Mouse (Mus musculus) gastrocnemius, adult 18-20 months (tissue): ENCODE measurements at regions not wholly inside any gene's neighbourhood (a gene's known extent, or its start where the extent isn't known, plus 50 kb on each side); places are given as distances from the start of the nearest gene placed in this dataset.
"Not testable (repeated sequence)": the region's sequence is repeated elsewhere in the genome, so short reads cannot be mapped to it uniquely, and the experiment has no call there.

Source experiments
- DNase-seq: peaks from one replicate; pipeline ENCODE4 v3.0.0; 2021; ENCODE audit warnings: low spot score

GRCm38 (mm10) chr1:176504731-176505130 is 229.6 kb upstream of the Pld5 start:
- not testable (repeated sequence) for DNase-seq

- no peak for DNase-seq
Measured at GRCm38 (mm10) chr1:176499010-176499650, 224.0 kb upstream of the Pld5 start.

- peak; percentile 38 for DNase-seq
Measured at GRCm38 (mm10) chr1:176468560-176468959, 193.4 kb upstream of the Pld5 start.

- peak; percentile 2 for DNase-seq
Measured at GRCm38 (mm10) chr1:176462125-176462524, 187.0 kb upstream of the Pld5 start.

GRCm38 (mm10) chr1:176446735-176447134 is 171.6 kb upstream of the Pld5 start:
- DNase-seq, result no peak

GRCm38 (mm10) chr1:176443712-176444111 is 168.6 kb upstream of the Pld5 start:
- DNase-seq, result no peak

- no peak for DNase-seq
Measured at GRCm38 (mm10) chr1:176440254-176440653, 165.1 kb upstream of the Pld5 start.

- DNase-seq, result peak; percentile 82
Measured at GRCm38 (mm10) chr1:176427835-176428234, 152.7 kb upstream of the Pld5 start.

GRCm38 (mm10) chr1:176427046-176427445 is 151.9 kb upstream of the Pld5 start:
- DNase-seq, result peak; percentile 73

- DNase-seq, result no peak
Measured at GRCm38 (mm10) chr1:176417251-176417650, 142.1 kb upstream of the Pld5 start.

GRCm38 (mm10) chr1:176404128-176404527 is 129.0 kb upstream of the Pld5 start:
- DNase-seq, result no peak

GRCm38 (mm10) chr1:176379645-176380044 is 104.5 kb upstream of the Pld5 start:
- no peak for DNase-seq

GRCm38 (mm10) chr1:176366900-176367299 is 91.8 kb upstream of the Pld5 start:
- no peak for DNase-seq

GRCm38 (mm10) chr1:176360957-176361356 is 85.8 kb upstream of the Pld5 start:
- no peak for DNase-seq

- DNase-seq, result no peak
Measured at GRCm38 (mm10) chr1:176359992-176360724, 85.0 kb upstream of the Pld5 start.

- no peak for DNase-seq
Measured at GRCm38 (mm10) chr1:176355342-176355741, 80.2 kb upstream of the Pld5 start.

- DNase-seq, result no peak
Measured at GRCm38 (mm10) chr1:176354898-176355297, 79.8 kb upstream of the Pld5 start.

GRCm38 (mm10) chr1:176352706-176353105 is 77.6 kb upstream of the Pld5 start:
- no peak for DNase-seq

- no peak for DNase-seq
Measured at GRCm38 (mm10) chr1:176349909-176350495, 74.9 kb upstream of the Pld5 start.

- no peak for DNase-seq
Measured at GRCm38 (mm10) chr1:176348129-176348528, 73.0 kb upstream of the Pld5 start.

- DNase-seq, result no peak
Measured at GRCm38 (mm10) chr1:176331344-176331743, 56.2 kb upstream of the Pld5 start.
